Mouse (Mus musculus) gastrocnemius, postnatal 25 days (tissue): ENCODE results near the gene Aldh16a1. TPM values are rescaled to one million over a fixed set of nuclear protein-coding genes. Genes with fewer than 3 reads are reported as not detected.

ENCODE experiments used
- DNase-seq: peaks from one replicate; pipeline ENCODE4 v3.0.0; 2022
- microRNA-seq, 2 experiments: library from miRNA; unstranded; fragments of <30 nt; microRNA quantifications; one replicate each; pipeline ENCODE4 v1.2.0; 2021; ENCODE audit warnings: borderline replicate concordance in 2 of 2
- total RNA-seq, 2 experiments: library from RNA; stranded (reverse); gene quantifications; 1 replicate in 1 of 2; 2 replicates in 1 of 2; pipeline ENCODE4 v1.2.3; 2021

Aldh16a1 gene
- total RNA-seq, 2 experiments from 2014 or later, result 15.6 to 15.9 TPM

GRCm38 (mm10) chr7:45091001-45091990 is 63.1 kb downstream of the Aldh16a1 start:
- no peak for DNase-seq

Small RNA genes within 50 kb of the gene (microRNA-seq; reads per million reads assigned to microRNA genes)
- gene Mir150, result 833 to 1,261 reads per million in 2 experiments
- 13.8 to 22.8 reads per million in 2 experiments for gene Mir5121
- gene Mir7055, result 0 reads per million in 2 experiments

Other genes with a start within 250 kb of the Aldh16a1 start
- gene Ap2a1, start 225.1 kb downstream of the Aldh16a1 start, total RNA-seq, result 10 to 100 TPM; 57.1 to 57.2 TPM
- not detected for gene Tsks, start 211.4 kb downstream of the Aldh16a1 start, total RNA-seq
- 1 to 10 TPM; 1.6 to 2.0 TPM for gene Cpt1c, start 179.7 kb downstream of the Aldh16a1 start, total RNA-seq
- 100 to 1,000 TPM; 119 to 142 TPM for gene Prmt1, start 168.0 kb downstream of the Aldh16a1 start, total RNA-seq
- 10 to 100 TPM; 16.1 to 20.9 TPM for gene Irf3, start 156.9 kb downstream of the Aldh16a1 start, total RNA-seq
- gene Bcl2l12, start 155.9 kb downstream of the Aldh16a1 start, total RNA-seq, result 1 to 10 TPM; 7.4 to 9.6 TPM
- 10 to 100 TPM; 35.8 to 38.1 TPM for gene Scaf1, start 138.2 kb downstream of the Aldh16a1 start, total RNA-seq
- 10 to 100 TPM; 22.5 to 30.6 TPM for gene Rras, start 136.6 kb downstream of the Aldh16a1 start, total RNA-seq
- 10 to 100 TPM; 14.1 to 16.1 TPM for gene Prr12, start 101.7 kb downstream of the Aldh16a1 start, total RNA-seq
- gene Nosip, start 92.2 kb downstream of the Aldh16a1 start, total RNA-seq, result 10 to 100 TPM; 30.8 to 31.6 TPM
- 1 to 10 TPM; 6.9 to 9.1 TPM for gene Prrg2, start 91.9 kb downstream of the Aldh16a1 start, total RNA-seq
- gene Rcn3, start 62.4 kb downstream of the Aldh16a1 start, total RNA-seq, result 10 to 100 TPM; 24.0 to 32.8 TPM
- 10 to 100 TPM; 40.3 to 54.5 TPM for gene Fcgrt, start 50.7 kb downstream of the Aldh16a1 start, total RNA-seq
- gene Rps11, start 30.1 kb downstream of the Aldh16a1 start, total RNA-seq, result 100 to 1,000 TPM; 413 to 448 TPM
- 100 to 1,000 TPM; 520 to 561 TPM for gene Rpl13a, start 25.8 kb downstream of the Aldh16a1 start, total RNA-seq
- not detected for gene Gm45713, start 18.4 kb downstream of the Aldh16a1 start, total RNA-seq
- gene Flt3l, start 18.2 kb downstream of the Aldh16a1 start, total RNA-seq, result 1 to 10 TPM; 4.2 TPM
- 10 to 100 TPM; 32.0 to 38.1 TPM for gene Pih1d1, start 281 bp downstream of the Aldh16a1 start, total RNA-seq
- 1 to 10 TPM; 1.1 to 2.5 TPM for gene Slc17a7, start 9.4 kb upstream of the Aldh16a1 start, total RNA-seq
- not detected for gene Gfy, start 25.0 kb upstream of the Aldh16a1 start, total RNA-seq
- not detected for gene Pth2, start 26.4 kb upstream of the Aldh16a1 start, total RNA-seq
- under 1 TPM; 0.19 to 0.23 TPM for gene Ccdc155, start 50.3 kb upstream of the Aldh16a1 start, total RNA-seq
- gene Dkkl1, start 57.6 kb upstream of the Aldh16a1 start, total RNA-seq, result not detected
- gene Tead2, start 61.2 kb upstream of the Aldh16a1 start, total RNA-seq, result 1 to 10 TPM; 2.5 to 2.8 TPM
- gene Cd37, start 84.5 kb upstream of the Aldh16a1 start, total RNA-seq, result 1 to 10 TPM; 1.3 to 2.0 TPM
- gene Slc6a16, start 86.5 kb upstream of the Aldh16a1 start, total RNA-seq, result not detected
- not detected for gene Slc6a21, start 122.9 kb upstream of the Aldh16a1 start, total RNA-seq
- gene Trpm4, start 179.2 kb upstream of the Aldh16a1 start, total RNA-seq, result 10 to 100 TPM; 17.0 to 18.3 TPM
- gene Hrc, start 180.7 kb upstream of the Aldh16a1 start, total RNA-seq, result 100 to 1,000 TPM; 812 to 910 TPM
- gene Ppfia3, start 212.4 kb upstream of the Aldh16a1 start, total RNA-seq, result under 1 TPM; 0.18 to 0.38 TPM
- under 1 TPM in 1 of 2 experiments, not detected in 1; 0.67 TPM for gene Lin7b, start 216.0 kb upstream of the Aldh16a1 start, total RNA-seq
- 10 to 100 TPM; 76.1 to 78.0 TPM for gene Snrnp70, start 241.2 kb upstream of the Aldh16a1 start, total RNA-seq